Mouse (Mus musculus) CH12.LX (cell line): ENCODE measurements around the gene Abt1. TPM values are rescaled to one million over a fixed set of nuclear protein-coding genes. Genes with fewer than 3 reads are reported as not detected.

Experiments used
- DNase-seq: peaks from one replicate; pipeline ENCODE4 v3.0.0-alpha.2; 2013; ENCODE audit errors: extremely low read depth
- H3K27ac ChIP-seq: 2 replicates; pipeline ENCODE4 v1.5.1; 2012; ENCODE audit warnings: low read depth, mild to moderate bottlenecking, control low read depth, moderate library complexity; ENCODE audit not compliant: insufficient read depth
- H3K27me3 ChIP-seq: replicated peaks from 2 replicates; pipeline ENCODE3; 2012; ENCODE audit warnings: inconsistent platforms
- H3K36me3 ChIP-seq, 2 experiments: replicated peaks in 1 of 2; 2 replicates each; pipeline versions ENCODE3 to v1.6.1; 2012; ENCODE audit warnings: inconsistent platforms in 1 of 2, low read length in 1 of 2, mild to moderate bottlenecking in 1 of 2, mixed read lengths in 1 of 2, moderate library complexity in 1 of 2; ENCODE audit not compliant: control insufficient read depth in 1 of 2, insufficient read depth in 1 of 2
- H3K4me1 ChIP-seq, 2 experiments: 2 replicates each; pipeline ENCODE4 v1.6.1; 2012; ENCODE audit warnings: inconsistent platforms in 1 of 2, moderate library complexity in 1 of 2; ENCODE audit not compliant: insufficient read depth in 2 of 2, control insufficient read depth in 1 of 2
- H3K4me2 ChIP-seq: 2 replicates; pipeline ENCODE4 v1.6.1; 2012; ENCODE audit warnings: low read depth, mild to moderate bottlenecking, control low read depth; ENCODE audit not compliant: poor library complexity, insufficient read depth, severe bottlenecking
- H3K4me3 ChIP-seq, 3 experiments: fragments of 150-350 bp in 1 of 3; sonication (generic) in 1 of 3; replicated peaks in 1 of 3; 2 replicates each; pipeline versions ENCODE3 to v1.5.1; 2011 to 2012; ENCODE audit warnings: low read depth in 2 of 3, low read length in 2 of 3, mild to moderate bottlenecking in 2 of 3, moderate library complexity in 2 of 3, control low read depth in 1 of 3, improper control_type of control experiment in 1 of 3, inconsistent platforms in 1 of 3, mixed read lengths in 1 of 3; ENCODE audit not compliant: poor library complexity in 1 of 3
- H3K79me2 ChIP-seq: replicated peaks from 2 replicates; pipeline ENCODE4 v1.6.1; 2012; ENCODE audit warnings: mild to moderate bottlenecking, moderate library complexity; ENCODE audit not compliant: control insufficient read depth, poor library complexity, insufficient read depth, severe bottlenecking; ENCODE audit errors: extremely low read depth
- H3K9ac ChIP-seq: 2 replicates; pipeline ENCODE4 v1.6.1; 2012; ENCODE audit warnings: low read depth, mild to moderate bottlenecking, control low read depth, moderate library complexity; ENCODE audit not compliant: insufficient read depth
- H3K9me3 ChIP-seq: replicated peaks from 2 replicates; pipeline ENCODE3; 2012; ENCODE audit warnings: low read length, inconsistent platforms, mixed read lengths
- CHD1 ChIP-seq: IDR thresholded peaks from 2 replicates; pipeline ENCODE4 v1.6.1; 2012; ENCODE audit warnings: low read depth, low read length, improper control_type of control experiment, inconsistent platforms
- E2F4 ChIP-seq: IDR thresholded peaks from 2 replicates; pipeline ENCODE4 v1.6.1; 2011; ENCODE audit warnings: low read depth, low read length, improper control_type of control experiment; ENCODE audit not compliant: insufficient replicate concordance
- ELF1 ChIP-seq: IDR thresholded peaks from 2 replicates; pipeline ENCODE4 v1.6.1; 2014; ENCODE audit warnings: low read depth, mild to moderate bottlenecking, inconsistent platforms, low read length, improper control_type of control experiment
- EP300 ChIP-seq: IDR thresholded peaks from 2 replicates; pipeline ENCODE4 v1.6.1; 2011; ENCODE audit warnings: low read length, improper control_type of control experiment
- GABPA ChIP-seq: IDR thresholded peaks from 2 replicates; pipeline ENCODE4 v1.6.1; 2012; ENCODE audit warnings: low read depth, low read length, improper control_type of control experiment, inconsistent platforms; ENCODE audit not compliant: insufficient replicate concordance
- HCFC1 ChIP-seq: IDR thresholded peaks from 2 replicates; pipeline ENCODE4 v1.6.1; 2012; ENCODE audit warnings: low read depth, mild to moderate bottlenecking, inconsistent platforms, low read length, improper control_type of control experiment
- IRF4 ChIP-seq: IDR thresholded peaks from 2 replicates; pipeline ENCODE4 v1.6.1; 2014; ENCODE audit warnings: low read depth, mild to moderate bottlenecking, inconsistent platforms, low read length, improper control_type of control experiment
- JUND ChIP-seq: conservative IDR thresholded peaks from 2 replicates; pipeline ENCODE4 v1.6.1; 2011; ENCODE audit warnings: low read depth, low read length, improper control_type of control experiment
- KAT2A ChIP-seq: IDR thresholded peaks from 2 replicates; pipeline ENCODE4 v1.6.1; 2012; ENCODE audit warnings: low read length, improper control_type of control experiment, inconsistent platforms; ENCODE audit not compliant: insufficient replicate concordance
- MAFK ChIP-seq: IDR thresholded peaks from 2 replicates; pipeline ENCODE4 v1.6.1; 2011; ENCODE audit warnings: low read length, improper control_type of control experiment; ENCODE audit not compliant: insufficient replicate concordance
- MAZ ChIP-seq: IDR thresholded peaks from 2 replicates; pipeline ENCODE4 v1.6.1; 2012; ENCODE audit warnings: low read depth, mild to moderate bottlenecking, inconsistent platforms, low read length, improper control_type of control experiment, moderate library complexity
- MEF2A ChIP-seq: IDR thresholded peaks from 2 replicates; pipeline ENCODE4 v1.6.1; 2014; ENCODE audit warnings: low read depth, mild to moderate bottlenecking, inconsistent platforms, low read length, improper control_type of control experiment, borderline replicate concordance
- MXI1 ChIP-seq: IDR thresholded peaks from 2 replicates; pipeline ENCODE4 v1.6.1; 2011; ENCODE audit warnings: mild to moderate bottlenecking, low read depth, low read length, improper control_type of control experiment
- MYC ChIP-seq: IDR thresholded peaks from 2 replicates; pipeline ENCODE4 v1.6.1; 2011; ENCODE audit warnings: low read depth, mild to moderate bottlenecking, improper control_type of control experiment, low read length
- NELFE ChIP-seq: IDR thresholded peaks from 2 replicates; pipeline ENCODE4 v1.6.1; 2011; ENCODE audit warnings: low read depth, low read length, improper control_type of control experiment
- RCOR1 ChIP-seq: conservative IDR thresholded peaks from 2 replicates; pipeline ENCODE4 v1.6.1; 2012; ENCODE audit warnings: low read depth, mild to moderate bottlenecking, inconsistent platforms, low read length, improper control_type of control experiment
- SMC3 ChIP-seq: IDR thresholded peaks from 2 replicates; pipeline ENCODE4 v1.6.1; 2011; ENCODE audit warnings: low read depth, low read length, improper control_type of control experiment
- TBP ChIP-seq: conservative IDR thresholded peaks from 2 replicates; pipeline ENCODE4 v1.6.1; 2011; ENCODE audit warnings: low read depth, low read length, improper control_type of control experiment
- USF1 ChIP-seq: IDR thresholded peaks from 2 replicates; pipeline ENCODE4 v1.6.1; 2014; ENCODE audit warnings: low read depth, mild to moderate bottlenecking, inconsistent platforms, low read length, improper control_type of control experiment
- ZC3H11A ChIP-seq: IDR thresholded peaks from 2 replicates; pipeline ENCODE4 v1.6.1; 2012; ENCODE audit warnings: low read depth, mild to moderate bottlenecking, inconsistent platforms, low read length, improper control_type of control experiment
- ZMIZ1 ChIP-seq: IDR thresholded peaks from 2 replicates; pipeline ENCODE4 v1.6.1; 2012; ENCODE audit warnings: low read depth, mild to moderate bottlenecking, inconsistent platforms, low read length, improper control_type of control experiment
- ZNF384 ChIP-seq: IDR thresholded peaks from 2 replicates; pipeline ENCODE4 v1.6.1; 2012; ENCODE audit warnings: low read depth, low read length, improper control_type of control experiment, inconsistent platforms
- dilution Hi-C: fragments of 300-500 bp; cut with MboI; formaldehyde crosslinking; loops from 2 replicates; pipeline ENCODE4 v1.14.3; 2020; ENCODE audit warnings: low sequenced_read_pairs; ENCODE audit not compliant: extremely low pct_unique_long_range_greater_than_20kb, extremely low pct_ligation_motif_present
- in situ Hi-C: fragments of 300-500 bp; cut with MboI; formaldehyde crosslinking; loops from 3 replicates; pipeline ENCODE4 v1.14.3; 2019; ENCODE audit warnings: low sequenced_read_pairs, low pct_ligation_motif_present, low pct_unique_long_range_greater_than_20kb, mixed read lengths
- polyA plus RNA-seq: library from polyadenylated mRNA; unstranded; fragments of >175 nt; gene quantifications from 2 replicates; pipeline ENCODE4 v1.2.1, GENCODE M21; 2012; ENCODE audit warnings: low read depth; ENCODE audit not compliant: insufficient read length
- total RNA-seq, 2 experiments: library from RNA; depleted of rRNA; stranded (reverse); fragments of 300-350 nt in 1 of 2; fragments of >200 nt in 1 of 2; gene quantifications; 2 replicates each; pipeline ENCODE4 v1.2.3; 2012 to 2014

The Abt1 gene
- total and polyA plus RNA-seq, 3 experiments: 10.1 to 15.4 (median 11.7) TPM

DNA sequence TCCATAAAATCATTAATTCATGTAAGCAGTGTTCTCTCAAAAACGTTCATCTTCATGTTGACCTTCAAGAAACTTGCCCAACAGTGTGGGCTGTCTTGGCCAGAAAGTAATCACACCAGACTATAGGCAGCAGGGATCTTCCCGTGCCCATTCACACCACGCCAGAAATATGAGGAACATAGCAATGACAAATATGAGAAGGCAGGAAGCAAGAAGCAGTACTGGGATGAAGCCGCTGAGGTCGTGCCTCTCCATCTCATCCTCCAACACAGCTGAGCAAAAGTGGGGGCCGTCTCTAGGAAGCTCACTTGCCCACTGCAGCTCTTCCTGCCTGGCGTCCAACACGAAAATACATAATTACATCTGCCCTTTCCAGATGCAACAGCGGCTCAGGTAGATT is 13.0 kb downstream of the Abt1 start:
- Histone ChIP-seq H3K36me3 (peaks cover 0 to under 1% of the 10 kb centered on the region in 2 experiments), H3K27ac (no peak overlapping the region), H3K4me1 (peaks cover 0 to 8% of the 10 kb centered on the region in 2 experiments; a peak in 1 of 4 replicates), H3K27me3 (peaks cover 42% of the 10 kb centered on the region), H3K4me2 (no peak overlapping the region), H3K4me3 (no peak overlapping the region), H3K9me3 (no peaks in the 10 kb centered on the region), H3K79me2 (no peaks in the 10 kb centered on the region), H3K9ac (no peak overlapping the region)
- no peak for TF ChIP-seq ZMIZ1
- dilution Hi-C loops (no loop called here), in situ Hi-C loops (loop anchor here (5.0 kb wide), 1 partner anchor 118 kb away; no protein-coding TSS in a partner anchor)
- no peak for DNase-seq

DNA sequence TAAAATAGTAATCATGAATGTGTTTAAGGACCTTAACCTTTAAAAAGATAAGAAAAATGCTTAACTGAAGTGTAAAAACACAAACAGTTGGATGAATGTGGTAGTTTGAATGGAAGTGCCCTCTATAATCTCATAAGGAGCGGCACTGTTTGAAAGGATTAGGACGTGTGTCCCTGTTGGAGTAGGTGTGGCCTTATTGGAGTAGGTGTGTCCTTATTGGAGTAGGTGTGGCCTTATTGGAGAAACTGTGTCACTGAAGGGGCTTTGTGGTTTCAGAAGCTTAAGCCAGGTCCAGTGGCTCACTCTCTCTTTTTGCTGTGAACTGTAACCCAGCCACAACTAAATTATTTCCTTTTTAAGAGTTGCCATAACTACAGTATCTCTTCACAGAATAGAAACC is 21.0 kb downstream of the Abt1 start:
- Histone ChIP-seq H3K36me3 (no peaks in the 10 kb centered on the region), H3K79me2 (no peaks in the 10 kb centered on the region), H3K9me3 (no peaks in the 10 kb centered on the region), H3K4me2 (0 out of 2 replicates have a peak overlapping the region, but pooled peaks have one; percentile 71), H3K27ac (no peak overlapping the region), H3K9ac (no peak overlapping the region), H3K27me3 (peaks cover 31% of the 10 kb centered on the region), H3K4me3 (peak overlapping the region in 1 of 3 experiments; percentile 26), H3K4me1 (peaks cover 3 to 23% of the 10 kb centered on the region in 2 experiments)
- dilution Hi-C loops: no loop called here
- no peak for TF ChIP-seq RCOR1
- TF ChIP-seq MAFK: no peak
- TF ChIP-seq HCFC1: no peak
- in situ Hi-C loops: loop anchor here (10.0 kb wide), 1 partner anchor 548 kb away; the partner anchor contains the start of gene Vmn1r211
- peak; percentile 58 for DNase-seq

DNA sequence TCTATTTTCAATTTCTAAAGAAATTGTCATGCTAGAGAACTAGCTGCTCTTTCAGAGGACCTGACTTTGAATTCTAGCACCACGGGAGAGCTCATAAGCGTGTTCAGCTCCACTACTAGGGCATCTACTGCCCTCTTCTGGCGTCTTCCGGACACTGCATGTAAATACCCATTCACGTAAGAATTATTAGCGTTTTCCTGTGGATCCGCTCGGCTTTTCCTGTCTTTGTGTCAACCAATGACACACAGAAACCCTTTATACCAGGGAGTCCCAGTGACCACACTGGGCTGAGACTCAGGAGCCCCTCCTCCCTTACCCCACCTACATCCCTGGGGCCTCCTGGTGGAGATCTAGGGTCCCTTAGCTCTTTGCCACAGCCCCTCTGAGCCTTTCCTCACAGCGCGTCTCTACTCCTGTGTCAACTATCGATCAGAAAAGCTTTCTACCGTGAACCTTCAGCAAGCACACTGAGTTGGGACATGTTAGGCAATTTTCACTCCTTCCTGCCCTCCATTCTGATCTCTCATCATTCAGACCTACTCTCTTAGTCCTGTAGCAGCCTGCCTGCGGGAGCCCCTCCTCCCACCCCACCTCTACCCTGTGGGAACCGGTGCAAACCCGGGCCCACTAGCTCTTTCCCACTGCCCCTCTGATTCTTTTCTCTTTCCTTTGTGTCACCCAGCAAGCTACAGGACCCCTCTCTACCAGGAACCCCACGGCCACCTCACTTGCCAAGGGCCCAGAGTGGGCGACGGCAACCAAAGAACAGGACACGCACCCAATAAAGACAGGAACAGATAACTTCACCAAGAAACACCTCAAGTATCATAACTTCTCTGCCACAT is 21.8 kb downstream of the Abt1 start:
- Histone ChIP-seq H3K4me1 (peaks cover 7 to 29% of the 10 kb centered on the region in 2 experiments), H3K9me3 (no peaks in the 10 kb centered on the region), H3K27me3 (peaks cover 24% of the 10 kb centered on the region), H3K27ac (no peak overlapping the region), H3K36me3 (no peaks in the 10 kb centered on the region), H3K4me2 (peak overlapping the region; percentile 71), H3K9ac (0 out of 2 replicates have a peak overlapping the region, but pooled peaks have one; percentile 7), H3K79me2 (no peaks in the 10 kb centered on the region), H3K4me3 (peak overlapping the region; percentile 53 to 70 (median 57))
- in situ Hi-C loops: loop anchor here (10.0 kb wide), 1 partner anchor 547 kb away; the partner anchor contains the start of gene Vmn1r211
- dilution Hi-C loops: no loop called here
- DNase-seq: peak; percentile 93
- TF ChIP-seq MYC (peak; percentile 78; the same call in 1 of the 2 replicates), KAT2A (no peak), MXI1 (peak; percentile 53; the same call in 1 of the 2 replicates), NELFE (peak; percentile 43; the same call in 1 of the 2 replicates), JUND (0 out of 2 replicates have a peak, but pooled peaks have one; percentile 30), ZNF384 (no peak), MAZ (peak; percentile 40; the same call in 1 of the 2 replicates), CHD1 (no peak), ELF1 (peak; percentile 47; the same call in 1 of the 2 replicates), USF1 (no peak), ZC3H11A (peak; percentile 46), IRF4 (peak; percentile 72), MEF2A (peak; percentile 55), GABPA (no peak), TBP (no peak), E2F4 (0 out of 2 replicates have a peak, but pooled peaks have one; percentile 36), EP300 (no peak), SMC3 (peak; percentile 75)
